Mouse (Mus musculus): ENCODE measurements around the gene Rap1a. TPM values are rescaled to one million over a fixed set of nuclear protein-coding genes. Genes with fewer than 3 reads are reported as not detected.
A peak's percentile ranks its signal among the peaks of the same experiment; 100 is the strongest.

The Rap1a gene
- polyA plus RNA-seq, 1 experiment = 257 TPM

GRCm38 (mm10) chr3:105770836-105771235 is 30.3 kb downstream of the Rap1a start:
- H3K4me1 ChIP-seq (ENCODE audit: control insufficient read depth, insufficient read depth, low read length) = peaks cover 18% of the 10 kb centered on the region
- TF ChIP-seq POLR2A (IDR thresholded peaks at IDR 0.05; ENCODE audit: borderline replicate concordance, low read depth, low read length) (no peak), CTCF (IDR thresholded peaks at IDR 0.05; ENCODE audit: low read depth, low read length) (no peak)

GRCm38 (mm10) chr3:105769380-105769779 is 31.8 kb downstream of the Rap1a start:
- TF ChIP-seq CTCF (IDR thresholded peaks at IDR 0.05; ENCODE audit: low read depth, low read length) (no peak), POLR2A (IDR thresholded peaks at IDR 0.05; ENCODE audit: borderline replicate concordance, low read depth, low read length) (no peak)
- Histone ChIP-seq H3K4me1 (ENCODE audit: control insufficient read depth, insufficient read depth, low read length) (peaks cover 23% of the 10 kb centered on the region), H3K4me3 (ENCODE audit: insufficient read depth, low read length) (no peak overlapping the region), H3K27ac (ENCODE audit: insufficient read depth, low read depth, low read length) (no peak overlapping the region)

More at GRCm38 (mm10) chr3:105770836-105771235, 30.3 kb downstream of the Rap1a start:
- Histone ChIP-seq H3K27ac (ENCODE audit: insufficient read depth, low read depth, low read length) (no peak overlapping the region), H3K4me3 (ENCODE audit: insufficient read depth, low read length) (no peak overlapping the region)

GRCm38 (mm10) chr3:105768529-105768928 is 32.6 kb downstream of the Rap1a start:
- Histone ChIP-seq H3K4me1 (ENCODE audit: control insufficient read depth, insufficient read depth, low read length) (peaks cover 27% of the 10 kb centered on the region), H3K4me3 (ENCODE audit: insufficient read depth, low read length) (no peak overlapping the region)

GRCm38 (mm10) chr3:105763132-105763851 is 37.8 kb downstream of the Rap1a start:
- peak overlapping the region; percentile 23 for H3K27ac ChIP-seq (ENCODE audit: insufficient read depth, low read depth, low read length)
- TF ChIP-seq POLR2A (IDR thresholded peaks at IDR 0.05; ENCODE audit: borderline replicate concordance, low read depth, low read length) (no peak), CTCF (IDR thresholded peaks at IDR 0.05; ENCODE audit: low read depth, low read length) (no peak)

More at GRCm38 (mm10) chr3:105768529-105768928, 32.6 kb downstream of the Rap1a start:
- H3K27ac ChIP-seq (ENCODE audit: insufficient read depth, low read depth, low read length) = no peak overlapping the region
- TF ChIP-seq CTCF (IDR thresholded peaks at IDR 0.05; ENCODE audit: low read depth, low read length) (no peak), POLR2A (IDR thresholded peaks at IDR 0.05; ENCODE audit: borderline replicate concordance, low read depth, low read length) (no peak)

GRCm38 (mm10) chr3:105760063-105760462 is 41.1 kb downstream of the Rap1a start:
- H3K4me3 ChIP-seq (ENCODE audit: insufficient read depth, low read length) = no peak overlapping the region
- no peak overlapping the region for H3K27ac ChIP-seq (ENCODE audit: insufficient read depth, low read depth, low read length)
- H3K4me1 ChIP-seq (ENCODE audit: control insufficient read depth, insufficient read depth, low read length) = peaks cover 34% of the 10 kb centered on the region
- no peak for TF ChIP-seq CTCF (IDR thresholded peaks at IDR 0.05; ENCODE audit: low read depth, low read length)
- TF ChIP-seq POLR2A (IDR thresholded peaks at IDR 0.05; ENCODE audit: borderline replicate concordance, low read depth, low read length) = no peak

More at GRCm38 (mm10) chr3:105763132-105763851, 37.8 kb downstream of the Rap1a start:
- Histone ChIP-seq H3K4me3 (ENCODE audit: insufficient read depth, low read length) (no peak overlapping the region), H3K4me1 (ENCODE audit: control insufficient read depth, insufficient read depth, low read length) (peaks cover 46% of the 10 kb centered on the region)

GRCm38 (mm10) chr3:105758658-105759057 is 42.5 kb downstream of the Rap1a start:
- no peak overlapping the region for H3K27ac ChIP-seq (ENCODE audit: insufficient read depth, low read depth, low read length)
- TF ChIP-seq POLR2A (IDR thresholded peaks at IDR 0.05; ENCODE audit: borderline replicate concordance, low read depth, low read length) (no peak), CTCF (IDR thresholded peaks at IDR 0.05; ENCODE audit: low read depth, low read length) (no peak)
- H3K4me1 ChIP-seq (ENCODE audit: control insufficient read depth, insufficient read depth, low read length) = peaks cover 30% of the 10 kb centered on the region
- H3K4me3 ChIP-seq (ENCODE audit: insufficient read depth, low read length) = no peak overlapping the region

GRCm38 (mm10) chr3:105758098-105758497 is 43.0 kb downstream of the Rap1a start:
- peaks cover 25% of the 10 kb centered on the region for H3K4me1 ChIP-seq (ENCODE audit: control insufficient read depth, insufficient read depth, low read length)
- H3K4me3 ChIP-seq (ENCODE audit: insufficient read depth, low read length) = no peak overlapping the region
- TF ChIP-seq POLR2A (IDR thresholded peaks at IDR 0.05; ENCODE audit: borderline replicate concordance, low read depth, low read length) (no peak), CTCF (IDR thresholded peaks at IDR 0.05; ENCODE audit: low read depth, low read length) (no peak)
- no peak overlapping the region for H3K27ac ChIP-seq (ENCODE audit: insufficient read depth, low read depth, low read length)

GRCm38 (mm10) chr3:105757323-105758083 is 43.6 kb downstream of the Rap1a start:
- Histone ChIP-seq H3K27ac (ENCODE audit: insufficient read depth, low read depth, low read length) (no peak overlapping the region), H3K4me3 (ENCODE audit: insufficient read depth, low read length) (no peak overlapping the region), H3K4me1 (ENCODE audit: control insufficient read depth, insufficient read depth, low read length) (peaks cover 22% of the 10 kb centered on the region)
- TF ChIP-seq POLR2A (IDR thresholded peaks at IDR 0.05; ENCODE audit: borderline replicate concordance, low read depth, low read length) = no peak

- no peak for TF ChIP-seq POLR2A (IDR thresholded peaks at IDR 0.05; ENCODE audit: borderline replicate concordance, low read depth, low read length)
- TF ChIP-seq CTCF (IDR thresholded peaks at IDR 0.05; ENCODE audit: low read depth, low read length) = no peak
- H3K27ac ChIP-seq (ENCODE audit: insufficient read depth, low read depth, low read length) = no peak overlapping the region
- peaks cover 17% of the 10 kb centered on the region for H3K4me1 ChIP-seq (ENCODE audit: control insufficient read depth, insufficient read depth, low read length)
- no peak overlapping the region for H3K4me3 ChIP-seq (ENCODE audit: insufficient read depth, low read length)
These were observed 44.6 kb downstream of the Rap1a start for GRCm38 (mm10) chr3:105756505-105756904.

- no peak overlapping the region for H3K4me3 ChIP-seq (ENCODE audit: insufficient read depth, low read length)
- H3K27ac ChIP-seq (ENCODE audit: insufficient read depth, low read depth, low read length) = no peak overlapping the region
- H3K4me1 ChIP-seq (ENCODE audit: control insufficient read depth, insufficient read depth, low read length) = peaks cover 12% of the 10 kb centered on the region
- TF ChIP-seq CTCF (IDR thresholded peaks at IDR 0.05; ENCODE audit: low read depth, low read length) (no peak), POLR2A (IDR thresholded peaks at IDR 0.05; ENCODE audit: borderline replicate concordance, low read depth, low read length) (no peak)
These were observed 46.0 kb downstream of the Rap1a start for GRCm38 (mm10) chr3:105755123-105755522.
